Mouse (Mus musculus) heart, postnatal 0 days (tissue): ENCODE measurements at regions not wholly inside any gene's neighbourhood (a gene's known extent, or its start where the extent isn't known, plus 50 kb on each side); places are given as distances from the start of the nearest gene placed in this dataset.

Experiments used
- ATAC-seq: fragments of 200-750 bp; cut with Nextera tagmentation; 2 replicates; pipeline ENCODE4 v1.8.0; 2017; ENCODE audit warnings: low read depth, moderate number of reproducible peaks, moderate library complexity; ENCODE audit not compliant: insufficient read depth
- DNase-seq: peaks from one replicate; pipeline ENCODE4 v3.0.0-alpha.2; 2016; ENCODE audit warnings: low spot score
- H3K27ac ChIP-seq: fragments of 300-500 bp; sonication (generic); 2 replicates; pipeline ENCODE4 v1.5.1; 2014; ENCODE audit warnings: low read depth, mild to moderate bottlenecking
- H3K27me3 ChIP-seq: fragments of 300-500 bp; sonication (generic); 2 replicates; pipeline ENCODE4 v1.6.1; 2014; ENCODE audit warnings: low read length, mixed read lengths; ENCODE audit not compliant: control insufficient read depth, insufficient read depth
- H3K36me3 ChIP-seq: fragments of 300-500 bp; sonication (generic); replicated peaks from 2 replicates; pipeline ENCODE4 v1.6.1; 2014; ENCODE audit warnings: low read length, mixed read lengths; ENCODE audit not compliant: control insufficient read depth, insufficient read depth
- H3K4me1 ChIP-seq: fragments of 300-500 bp; sonication (generic); 2 replicates; pipeline ENCODE4 v1.6.1; 2014; ENCODE audit warnings: antibody characterized with exemption; ENCODE audit not compliant: control insufficient read depth, insufficient read depth
- H3K4me2 ChIP-seq: fragments of 300-500 bp; sonication (generic); 2 replicates; pipeline ENCODE4 v1.6.1; 2014; ENCODE audit warnings: low read depth, mild to moderate bottlenecking, low read length, moderate library complexity
- H3K4me3 ChIP-seq: fragments of 300-500 bp; sonication (generic); 2 replicates; pipeline ENCODE4 v1.5.1; 2014; ENCODE audit warnings: low read depth, low read length
- H3K9ac ChIP-seq: fragments of 300-500 bp; sonication (generic); replicated peaks from 2 replicates; pipeline ENCODE4 v1.6.1; 2014; ENCODE audit warnings: low read depth, low read length, mixed read lengths
- H3K9me3 ChIP-seq: fragments of 300-500 bp; sonication (generic); replicated peaks from 2 replicates; pipeline ENCODE4 v1.6.1; 2016; ENCODE audit warnings: low read length; ENCODE audit not compliant: control insufficient read depth
- CTCF ChIP-seq: IDR thresholded peaks from 2 replicates; pipeline ENCODE4 v1.5.1; 2016; ENCODE audit warnings: antibody characterized with exemption, control low read depth, low read depth
- EP300 ChIP-seq: IDR thresholded peaks from 2 replicates; pipeline ENCODE4 v1.6.1; 2016; ENCODE audit warnings: antibody characterized with exemption, low read depth
- WGBS: fragments of 180-500 bp; shearing (Covaris S2); extraction: QIAGEN DNeasy Blood & Tissue Kit; methylation state at CpG from one replicate; pipeline ENCODE4 v1.1.7; 2014; 5-methylcytosine and 5-hydroxymethylcytosine counted together

DNA sequence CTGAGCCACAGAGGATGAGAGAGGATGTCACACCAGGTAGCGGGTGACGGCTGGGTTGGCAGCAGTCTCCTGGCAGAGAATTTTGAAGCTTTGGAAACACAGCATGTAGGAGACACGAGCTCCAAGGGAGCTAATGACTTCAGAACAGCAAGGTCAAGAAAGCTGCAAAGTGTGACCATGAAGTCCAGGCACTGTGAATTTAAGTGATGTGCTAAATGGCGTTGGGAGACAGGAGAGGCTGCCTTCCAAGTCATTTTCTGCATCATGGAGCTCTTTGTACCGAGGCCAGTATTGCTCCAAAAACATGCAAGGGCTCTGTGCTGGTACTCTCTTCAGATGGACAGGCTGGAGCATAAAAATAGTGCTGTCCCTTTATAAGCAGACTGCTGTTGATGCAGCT is 238.8 kb upstream of the Zdhhc25 start:
- no peaks in the 10 kb centered on the region for H3K4me1 ChIP-seq
- ATAC-seq (no peak), DNase-seq (no peak)
- WGBS, result 54% methylated on average over 5 of the region's 5 CpGs
- no peaks in the 10 kb centered on the region for H3K27me3 ChIP-seq
- H3K27ac ChIP-seq, result no peak overlapping the region
- no peak for TF ChIP-seq CTCF
- no peak for TF ChIP-seq EP300
- no peaks in the 10 kb centered on the region for H3K36me3 ChIP-seq
- H3K4me2 ChIP-seq, result no peak overlapping the region
- no peak overlapping the region for H3K9ac ChIP-seq
- H3K4me3 ChIP-seq, result no peak overlapping the region
- no peaks in the 10 kb centered on the region for H3K9me3 ChIP-seq

DNA sequence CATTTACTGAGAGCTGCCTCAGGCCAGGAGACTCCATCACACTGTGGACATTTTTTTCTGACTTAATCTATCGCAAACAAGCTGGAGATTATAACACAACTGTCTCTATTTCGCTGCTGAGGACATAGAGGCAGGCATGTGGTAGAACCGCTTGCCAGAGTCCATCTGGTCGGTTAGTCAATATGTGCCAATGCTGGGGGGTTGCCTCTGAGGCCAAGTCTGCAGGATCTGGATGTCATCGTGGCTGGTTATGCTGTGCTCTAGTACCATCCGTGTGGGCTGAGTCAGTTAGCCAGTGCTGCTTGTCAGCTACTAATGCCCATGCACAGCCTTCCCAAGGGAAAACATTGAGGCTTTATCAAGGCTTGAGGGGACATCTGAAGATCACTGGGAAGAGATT is 237.1 kb upstream of the Zdhhc25 start:
- no peak overlapping the region for H3K4me3 ChIP-seq
- no peak overlapping the region for H3K27ac ChIP-seq
- H3K9ac ChIP-seq, result no peak overlapping the region
- WGBS, result 64% methylated on average over 6 of the region's 6 CpGs
- ATAC-seq, result no peak
- DNase-seq, result no peak
- H3K4me2 ChIP-seq, result no peak overlapping the region
- H3K4me1 ChIP-seq, result no peaks in the 10 kb centered on the region
- no peaks in the 10 kb centered on the region for H3K9me3 ChIP-seq
- H3K27me3 ChIP-seq, result no peaks in the 10 kb centered on the region
- no peaks in the 10 kb centered on the region for H3K36me3 ChIP-seq
- no peak for TF ChIP-seq CTCF
- no peak for TF ChIP-seq EP300

DNA sequence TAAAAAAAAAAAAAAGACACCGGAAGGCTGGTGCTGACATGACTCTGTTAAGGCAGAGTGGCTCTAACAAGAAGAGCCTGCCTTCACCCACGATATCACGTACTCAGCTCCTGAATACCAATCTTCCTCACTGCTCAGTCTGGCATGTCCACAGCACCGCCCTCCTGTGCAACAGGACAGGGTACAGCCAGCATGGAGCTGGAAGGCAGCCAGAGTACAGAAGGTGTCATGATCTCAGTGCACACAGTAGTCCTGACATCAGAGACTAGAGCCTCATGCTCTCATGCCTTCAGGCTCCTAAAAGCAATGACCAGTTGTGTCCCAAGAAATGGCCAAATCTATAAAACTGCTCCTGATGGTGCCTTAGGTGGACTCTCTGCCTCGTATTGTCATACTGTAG is 229.7 kb upstream of the Zdhhc25 start:
- H3K9ac ChIP-seq, result no peak overlapping the region

DNA sequence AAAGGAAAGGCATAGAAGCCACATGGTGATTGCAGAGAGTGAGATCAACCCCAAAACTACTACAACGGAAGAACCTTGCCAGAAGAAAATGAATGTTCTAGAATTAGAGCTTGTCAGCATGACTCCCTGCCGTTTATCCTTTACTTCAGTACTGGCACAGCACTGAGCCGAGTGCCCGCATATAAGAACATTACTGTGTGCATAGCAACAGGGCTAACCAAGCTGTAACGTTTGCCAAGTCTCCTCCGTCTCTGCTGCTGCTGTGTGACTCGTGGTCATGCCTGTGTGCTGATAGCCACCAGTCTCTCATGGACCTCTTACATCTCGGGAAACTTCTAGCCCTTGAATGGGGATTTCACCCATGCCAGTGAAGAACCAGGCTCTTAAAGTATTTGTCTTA is 228.1 kb upstream of the Zdhhc25 start:
- Histone ChIP-seq H3K36me3 (no peaks in the 10 kb centered on the region), H3K9me3 (no peaks in the 10 kb centered on the region), H3K4me1 (no peaks in the 10 kb centered on the region), H3K9ac (no peak overlapping the region), H3K4me2 (no peak overlapping the region), H3K4me3 (no peak overlapping the region), H3K27me3 (no peaks in the 10 kb centered on the region), H3K27ac (no peak overlapping the region)
- ATAC-seq (no peak), DNase-seq (no peak)
- 65% methylated on average over 8 of the region's 8 CpGs for WGBS
- TF ChIP-seq EP300 (no peak), CTCF (no peak)

More for the DNA sequence above, 229.7 kb upstream of the Zdhhc25 start:
- DNase-seq (no peak), ATAC-seq (no peak)
- H3K4me1 ChIP-seq, result no peaks in the 10 kb centered on the region
- no peak overlapping the region for H3K4me3 ChIP-seq
- TF ChIP-seq CTCF (no peak), EP300 (no peak)
- no peaks in the 10 kb centered on the region for H3K36me3 ChIP-seq
- no peaks in the 10 kb centered on the region for H3K9me3 ChIP-seq
- no peak overlapping the region for H3K4me2 ChIP-seq
- H3K27me3 ChIP-seq, result no peaks in the 10 kb centered on the region
- WGBS, result 55% methylated on average over 5 of the region's 5 CpGs
- H3K27ac ChIP-seq, result no peak overlapping the region

DNA sequence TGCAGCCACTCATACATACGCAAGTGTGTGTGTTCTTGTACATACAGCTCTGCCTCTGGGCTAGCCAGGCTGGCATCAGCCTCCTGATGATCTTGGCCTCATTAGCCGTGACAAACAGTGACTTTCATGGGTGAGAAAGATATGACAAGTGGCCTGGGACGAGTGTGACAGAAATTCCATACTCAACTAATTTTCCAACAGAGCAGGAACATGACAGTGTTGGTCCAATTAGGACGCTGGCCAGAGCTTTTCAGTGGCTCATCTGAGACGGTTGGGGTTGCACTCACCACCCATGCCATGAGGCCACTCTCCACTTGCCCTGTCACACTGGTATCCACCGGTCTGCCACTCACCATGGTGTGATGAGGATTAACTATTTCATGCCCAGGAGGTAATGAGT is 226.2 kb upstream of the Zdhhc25 start:
- no peak for ATAC-seq

DNA sequence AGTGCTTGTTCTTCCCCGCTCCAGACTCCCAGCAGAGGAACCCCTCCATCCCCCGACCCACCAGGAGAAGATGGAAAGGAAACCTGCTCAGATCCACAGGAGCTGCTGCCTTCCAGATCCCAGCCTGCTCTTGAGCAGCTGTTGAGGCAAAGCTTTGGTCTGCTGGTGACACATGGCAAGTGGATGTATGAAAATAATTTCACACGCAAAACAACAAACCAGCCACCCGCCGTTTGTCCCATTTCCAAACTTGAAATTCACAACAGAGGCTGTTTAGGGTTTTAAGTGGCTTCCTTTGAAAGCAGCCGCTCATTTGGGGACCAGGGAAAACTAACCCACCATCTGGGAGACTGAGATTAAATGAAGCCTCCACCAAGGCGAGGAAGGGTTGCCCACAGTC is 220.8 kb upstream of the Zdhhc25 start:
- TF ChIP-seq CTCF, result no peak
- no peak for TF ChIP-seq EP300
- ATAC-seq (no peak), DNase-seq (no peak)
- no peak overlapping the region for H3K4me2 ChIP-seq
- H3K9ac ChIP-seq, result no peak overlapping the region
- no peak overlapping the region for H3K27ac ChIP-seq
- no peaks in the 10 kb centered on the region for H3K9me3 ChIP-seq
- H3K4me3 ChIP-seq, result no peak overlapping the region
- H3K36me3 ChIP-seq, result no peaks in the 10 kb centered on the region
- H3K4me1 ChIP-seq, result no peaks in the 10 kb centered on the region
- no peaks in the 10 kb centered on the region for H3K27me3 ChIP-seq
- WGBS, result 58% methylated on average over 7 of the region's 7 CpGs

More for the DNA sequence above, 226.2 kb upstream of the Zdhhc25 start:
- no peak overlapping the region for H3K4me3 ChIP-seq
- no peaks in the 10 kb centered on the region for H3K36me3 ChIP-seq
- TF ChIP-seq CTCF (no peak), EP300 (no peak)
- DNase-seq, result no peak
- no peak overlapping the region for H3K27ac ChIP-seq
- H3K9me3 ChIP-seq, result no peaks in the 10 kb centered on the region
- no peaks in the 10 kb centered on the region for H3K4me1 ChIP-seq
- H3K4me2 ChIP-seq, result no peak overlapping the region
- H3K27me3 ChIP-seq, result no peaks in the 10 kb centered on the region
- no peak overlapping the region for H3K9ac ChIP-seq
- 44% methylated on average over 6 of the region's 6 CpGs for WGBS
